Mouse (Mus musculus) ES-Bruce4 (cell line): ENCODE measurements around the gene Car6.

ENCODE experiments used
- CTCF ChIP-seq: IDR thresholded peaks from one replicate; pipeline ENCODE4 v1.8.1; 2011; ENCODE audit warnings: low read depth, low read length
- POLR2A ChIP-seq: IDR thresholded peaks from one replicate; pipeline ENCODE4 v1.8.1; 2011; ENCODE audit warnings: low read length; ENCODE audit not compliant: insufficient read depth

- peak; percentile 33 for TF ChIP-seq CTCF
- no peak for TF ChIP-seq POLR2A
Observed at GRCm38 (mm10) chr4:150151045-150151444, 50.1 kb downstream of the Car6 start.
